Comparison of ENCODE assay signal across 11 mouse cellular contexts in the genomic region with DNA sequence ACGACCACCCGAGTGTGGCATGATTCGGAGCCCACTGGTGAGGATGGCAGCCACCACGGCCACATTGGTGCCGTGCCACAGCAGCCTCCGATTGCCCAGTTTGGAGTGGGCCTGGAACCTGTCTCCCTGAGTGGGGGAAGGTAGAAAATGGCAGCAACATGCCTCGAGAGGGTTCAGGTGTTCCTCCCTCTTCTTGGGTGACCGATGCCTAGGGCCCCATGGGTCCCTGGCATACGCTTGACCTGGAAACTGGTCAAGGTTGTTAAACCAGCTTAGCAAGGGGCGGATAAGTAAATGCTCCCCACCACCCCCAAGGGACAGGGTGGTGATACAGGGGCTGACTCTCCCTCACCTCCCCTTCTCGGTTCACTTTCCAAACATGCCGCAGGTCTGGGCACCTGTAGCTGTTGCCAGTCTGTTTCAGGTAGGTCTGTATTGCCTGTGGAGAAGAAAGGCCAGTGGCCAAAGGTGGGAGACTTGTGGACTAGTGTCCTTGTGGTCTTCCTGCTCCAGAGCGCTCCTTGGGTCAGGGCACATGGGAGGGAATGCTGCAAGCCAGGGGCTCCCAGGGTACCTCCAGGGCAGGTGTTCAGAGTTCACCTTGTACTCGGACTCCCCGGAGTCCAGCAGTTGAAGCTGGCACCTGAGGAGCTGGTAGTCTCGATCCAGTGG. TPM values are rescaled to one million over a fixed set of nuclear protein-coding genes. Genes with fewer than 3 reads are reported as not detected.
A peak's percentile ranks its signal among the peaks of the same experiment; 100 is the strongest.
DNase-seq lines count a peak whose midpoint lies in the region; ATAC-seq and TF ChIP-seq lines count a peak whose summit lies in the region.
"Had no signal": no experiment of that assay in that cellular context is flagged by ENCODE, and none has a peak within 500 bp of the region (broad histone marks: within the 10 kb centered on the region; RNA-seq: fewer than 3 reads in every experiment).

No protein-coding gene starts in this region.

- no peak overlapping the region for H3K9ac ChIP-seq in heart, adult 2 months (ENCODE audit: low read depth, low read length)
- H3K9ac ChIP-seq in heart, embryonic 11.5 days (ENCODE audit: low read depth, low read length): no peak overlapping the region
- 0 out of 2 replicates have a peak overlapping the region, but pooled peaks have one; percentile 34 for H3K9ac ChIP-seq in heart, embryonic 12.5 days
- H3K9ac ChIP-seq: liver, embryonic 15.5 days had no signal

- TF ChIP-seq CTCF in heart, adult 2 months (IDR thresholded peaks at IDR 0.05): no peak

- TF ChIP-seq EP300 in heart, adult 2 months (IDR thresholded peaks at IDR 0.05; ENCODE audit: insufficient read depth, low read depth, low read length): no peak

- H3K79me2 ChIP-seq in heart, adult 2 months (replicated peaks; ENCODE audit: control insufficient read depth, insufficient read depth, low read length): no peaks in the 10 kb centered on the region

- TF ChIP-seq POLR2A in heart, adult 2 months (IDR thresholded peaks at IDR 0.05; ENCODE audit: insufficient read depth, low read depth, low read length): no peak

- H3K36me3 ChIP-seq in heart, adult 2 months (ENCODE audit: control insufficient read depth, insufficient read depth, low read length): no peaks in the 10 kb centered on the region
- no peaks in the 10 kb centered on the region for H3K36me3 ChIP-seq in heart, embryonic 11.5 days (ENCODE audit: control insufficient read depth, insufficient read depth, low read length)
- H3K36me3 ChIP-seq in heart, embryonic 12.5 days: no peaks in the 10 kb centered on the region
- H3K36me3 ChIP-seq in limb, embryonic 10.5 days: no peaks in the 10 kb centered on the region
- H3K36me3 ChIP-seq in midbrain, embryonic 10.5 days: no peaks in the 10 kb centered on the region
- H3K36me3 ChIP-seq: liver, embryonic 15.5 days had no signal

- no peak overlapping the region for H3K4me3 ChIP-seq in heart, adult 2 months
- no peak overlapping the region for H3K4me3 ChIP-seq in heart, embryonic 11.5 days (ENCODE audit: low read depth, low read length)
- H3K4me3 ChIP-seq in heart, embryonic 12.5 days: no peak overlapping the region
- no peak overlapping the region for H3K4me3 ChIP-seq in limb, embryonic 10.5 days
- H3K4me3 ChIP-seq in midbrain, embryonic 10.5 days: no peak overlapping the region
- H3K4me3 ChIP-seq: liver, embryonic 15.5 days had no signal

- WGBS in heart, adult 2 months: 91% methylated on average over 16 of the region's 16 CpGs
- 85% methylated on average over 16 of the region's 16 CpGs for WGBS in heart, embryonic 11.5 days (ENCODE audit: insufficient replicate concordance)
- 83% methylated on average over 16 of the region's 16 CpGs for WGBS in heart, embryonic 12.5 days
- 92% methylated on average over 16 of the region's 16 CpGs for WGBS in limb, embryonic 10.5 days
- 93% methylated on average over 16 of the region's 16 CpGs for WGBS in midbrain, embryonic 10.5 days

- peaks cover 13% of the 10 kb centered on the region for H3K4me1 ChIP-seq in heart, adult 2 months (ENCODE audit: control insufficient read depth, insufficient read depth, low read length)
- peaks cover 33% of the 10 kb centered on the region for H3K4me1 ChIP-seq in heart, embryonic 11.5 days (ENCODE audit: control insufficient read depth, insufficient read depth, low read length)
- peaks cover 46% of the 10 kb centered on the region for H3K4me1 ChIP-seq in heart, embryonic 12.5 days (replicated peaks)
- H3K4me1 ChIP-seq in limb, embryonic 10.5 days: peaks cover 60% of the 10 kb centered on the region
- peaks cover 76% of the 10 kb centered on the region for H3K4me1 ChIP-seq in midbrain, embryonic 10.5 days

- H3K4me2 ChIP-seq in heart, embryonic 11.5 days: no peak overlapping the region
- H3K4me2 ChIP-seq in heart, embryonic 12.5 days: no peak overlapping the region
- H3K4me2 ChIP-seq: liver, embryonic 15.5 days had no signal

- H3K27ac ChIP-seq in heart, adult 2 months: peak overlapping the region; percentile 75
- no peak overlapping the region for H3K27ac ChIP-seq in heart, embryonic 11.5 days (ENCODE audit: low read depth, low read length)
- H3K27ac ChIP-seq in heart, embryonic 12.5 days (ENCODE audit: poor library complexity, severe bottlenecking): no peak overlapping the region
- H3K27ac ChIP-seq in limb, embryonic 10.5 days: 0 out of 2 replicates have a peak overlapping the region, but pooled peaks have one; percentile 73
- no peak overlapping the region for H3K27ac ChIP-seq in midbrain, embryonic 10.5 days (replicated peaks)
- H3K27ac ChIP-seq: liver, embryonic 15.5 days had no signal

- peak in 1 of 2 experiments; percentile 24 for DNase-seq in heart, adult 2 months
- DNase-seq in right cerebral cortex, postnatal 14 days: peak; percentile 7
- no peak for DNase-seq in right cerebral cortex, adult 2 months (ENCODE audit: low spot score in 2 of 2)
- no peak for DNase-seq in limb, embryonic 10.5 days (ENCODE audit: low spot score)
- DNase-seq in midbrain, embryonic 10.5 days (ENCODE audit: low spot score): no peak
- DNase-seq: midbrain, embryonic 14.5 days had no signal

- no peak for ATAC-seq in heart, embryonic 11.5 days (replicated peaks; ENCODE audit: insufficient number of reproducible peaks, low FRiP score, low TSS enrichment)
- no peak for ATAC-seq in heart, embryonic 12.5 days (ENCODE audit: insufficient number of reproducible peaks, low FRiP score)
- no peak for ATAC-seq in monocyte, adult 5-6 weeks (replicated peaks; ENCODE audit: insufficient number of reproducible peaks, low FRiP score, low TSS enrichment, poor library complexity, severe bottlenecking)
- ATAC-seq: intestine, embryonic 16.5 days had no signal

- H3K9me3 ChIP-seq in heart, embryonic 11.5 days (replicated peaks; ENCODE audit: control insufficient read depth, low read length): no peaks in the 10 kb centered on the region
- no peaks in the 10 kb centered on the region for H3K9me3 ChIP-seq in heart, embryonic 12.5 days (replicated peaks)
- H3K9me3 ChIP-seq in limb, embryonic 10.5 days (replicated peaks): no peaks in the 10 kb centered on the region
- no peaks in the 10 kb centered on the region for H3K9me3 ChIP-seq in midbrain, embryonic 10.5 days (replicated peaks)
- H3K9me3 ChIP-seq: liver, embryonic 15.5 days had no signal

- intact Hi-C loops in heart, adult 2 months (cut with DNase I): no loop called here

- no peaks in the 10 kb centered on the region for H3K27me3 ChIP-seq in heart, adult 2 months (ENCODE audit: control insufficient read depth, insufficient read depth, low read length)
- no peaks in the 10 kb centered on the region for H3K27me3 ChIP-seq in heart, embryonic 11.5 days (ENCODE audit: control insufficient read depth, insufficient read depth, low read length)
- no peaks in the 10 kb centered on the region for H3K27me3 ChIP-seq in heart, embryonic 12.5 days (replicated peaks)
- H3K27me3 ChIP-seq in limb, embryonic 10.5 days (ENCODE audit: low read depth, poor library complexity, severe bottlenecking): 0 out of 2 replicates have a peak, but pooled peaks cover 9% of the 10 kb centered on the region
- peaks cover 14% of the 10 kb centered on the region for H3K27me3 ChIP-seq in midbrain, embryonic 10.5 days (ENCODE audit: low read depth, poor library complexity, severe bottlenecking)
- H3K27me3 ChIP-seq: liver, embryonic 15.5 days had no signal

RNA-seq across cellular contexts. Expression of a gene that starts 2.5 kb away (rescaled TPM):
- total RNA-seq in heart, adult 2 months (2021): 10 to 100 TPM; 18.9 to 23.4 TPM
- 21.0 and 22.3 TPM in 2 replicates for polyA plus RNA-seq in heart, adult 2 months (2012; rRNA removed)
- polyA plus RNA-seq in heart, embryonic 11.5 days (2014; fragmentation: Nextera tagmentation; extraction: Ambion mirVana): 31.3 and 32.9 TPM in 2 replicates
- polyA plus RNA-seq in heart, embryonic 12.5 days (2016; fragmentation: Nextera tagmentation; extraction: Ambion mirVana): 32.5 and 34.5 TPM in 2 replicates
- polyA plus RNA-seq in limb, embryonic 10.5 days (2016; fragmentation: Nextera tagmentation; extraction: Ambion mirVana): 81.6 and 110 TPM in 2 replicates
- total RNA-seq in monocyte, adult 5-6 weeks (2017): 27.1 to 41.0 TPM (median 35.1 TPM) in 3 replicates
- 69.9 and 74.9 TPM in 2 replicates for polyA plus RNA-seq in midbrain, embryonic 10.5 days (2016; fragmentation: Nextera tagmentation; extraction: Ambion mirVana)

RNA-seq across cellular contexts. Expression of a gene that starts 3.5 kb away (rescaled TPM):
- 10 to 100 TPM; 29.4 to 31.2 TPM for total RNA-seq in heart, adult 2 months (2021)
- polyA plus RNA-seq in heart, adult 2 months (2012; rRNA removed): 35.1 and 46.7 TPM in 2 replicates
- polyA plus RNA-seq in heart, embryonic 11.5 days (2014; fragmentation: Nextera tagmentation; extraction: Ambion mirVana): 1.0 and 1.9 TPM in 2 replicates
- polyA plus RNA-seq in heart, embryonic 12.5 days (2016; fragmentation: Nextera tagmentation; extraction: Ambion mirVana): 1.0 and 1.6 TPM in 2 replicates
- polyA plus RNA-seq in limb, embryonic 10.5 days (2016; fragmentation: Nextera tagmentation; extraction: Ambion mirVana): 1.9 and 2.3 TPM in 2 replicates
- 40.5 to 57.0 TPM (median 45.9 TPM) in 3 replicates for total RNA-seq in monocyte, adult 5-6 weeks (2017)
- polyA plus RNA-seq in midbrain, embryonic 10.5 days (2016; fragmentation: Nextera tagmentation; extraction: Ambion mirVana): 1.9 and 2.7 TPM in 2 replicates

RNA-seq across cellular contexts. Expression of a gene that starts 7.5 kb away (rescaled TPM):
- total RNA-seq in heart, adult 2 months (2021): not detected
- 0.12 TPM in 1 of 2 replicates, not detected in the other for polyA plus RNA-seq in heart, adult 2 months (2012; rRNA removed)
- polyA plus RNA-seq in heart, embryonic 11.5 days (2014; fragmentation: Nextera tagmentation; extraction: Ambion mirVana): 0.25 and 0.46 TPM in 2 replicates
- 0.41 and 0.46 TPM in 2 replicates for polyA plus RNA-seq in heart, embryonic 12.5 days (2016; fragmentation: Nextera tagmentation; extraction: Ambion mirVana)
- polyA plus RNA-seq in limb, embryonic 10.5 days (2016; fragmentation: Nextera tagmentation; extraction: Ambion mirVana): 0.16 and 0.59 TPM in 2 replicates
- 0.48 TPM in 1 of 3 replicates, not detected in the others for total RNA-seq in monocyte, adult 5-6 weeks (2017)
- 0.11 and 0.15 TPM in 2 replicates for polyA plus RNA-seq in midbrain, embryonic 10.5 days (2016; fragmentation: Nextera tagmentation; extraction: Ambion mirVana)
- polyA plus RNA-seq: liver, embryonic 15.5 days had no signal

RNA-seq across cellular contexts. Expression of a gene that starts 20.1 kb away (rescaled TPM):
- total RNA-seq in heart, adult 2 months (2021): 10 to 100 TPM; 70.0 to 74.6 TPM
- polyA plus RNA-seq in heart, adult 2 months (2012; rRNA removed): 92.8 and 95.8 TPM in 2 replicates
- polyA plus RNA-seq in heart, embryonic 11.5 days (2014; fragmentation: Nextera tagmentation; extraction: Ambion mirVana): 77.0 and 80.4 TPM in 2 replicates
- polyA plus RNA-seq in heart, embryonic 12.5 days (2016; fragmentation: Nextera tagmentation; extraction: Ambion mirVana): 96.9 and 109 TPM in 2 replicates
- 275 and 316 TPM in 2 replicates for polyA plus RNA-seq in limb, embryonic 10.5 days (2016; fragmentation: Nextera tagmentation; extraction: Ambion mirVana)
- total RNA-seq in monocyte, adult 5-6 weeks (2017): 1.2 to 9.7 TPM (median 2.7 TPM) in 3 replicates
- polyA plus RNA-seq in midbrain, embryonic 10.5 days (2016; fragmentation: Nextera tagmentation; extraction: Ambion mirVana): 385 and 386 TPM in 2 replicates

RNA-seq across cellular contexts. Expression of a gene that starts 25.7 kb away (rescaled TPM):
- 10 to 100 TPM; 18.7 to 21.8 TPM for total RNA-seq in heart, adult 2 months (2021)
- 33.2 and 43.0 TPM in 2 replicates for polyA plus RNA-seq in heart, adult 2 months (2012; rRNA removed)
- polyA plus RNA-seq in heart, embryonic 11.5 days (2014; fragmentation: Nextera tagmentation; extraction: Ambion mirVana): 41.2 and 41.9 TPM in 2 replicates
- 39.7 and 44.4 TPM in 2 replicates for polyA plus RNA-seq in heart, embryonic 12.5 days (2016; fragmentation: Nextera tagmentation; extraction: Ambion mirVana)
- 45.0 and 46.9 TPM in 2 replicates for polyA plus RNA-seq in limb, embryonic 10.5 days (2016; fragmentation: Nextera tagmentation; extraction: Ambion mirVana)
- total RNA-seq in monocyte, adult 5-6 weeks (2017): 1.5 to 6.5 TPM in 2 of 3 replicates, not detected in the other
- polyA plus RNA-seq in midbrain, embryonic 10.5 days (2016; fragmentation: Nextera tagmentation; extraction: Ambion mirVana): 37.7 TPM in 2 replicates

Comparison
In these comparisons a context has a peak if more than half of its experiments do, and no peak if none do; other contexts are left out.
1. H3K27ac ChIP-seq: peak in heart, adult 2 months (single experiment) and limb, embryonic 10.5 days (single experiment); none in heart, embryonic 11.5 days (single experiment), heart, embryonic 12.5 days (single experiment) and midbrain, embryonic 10.5 days (single experiment).